ENCODE assay signal across 19 mouse cellular contexts in the genomic region with DNA sequence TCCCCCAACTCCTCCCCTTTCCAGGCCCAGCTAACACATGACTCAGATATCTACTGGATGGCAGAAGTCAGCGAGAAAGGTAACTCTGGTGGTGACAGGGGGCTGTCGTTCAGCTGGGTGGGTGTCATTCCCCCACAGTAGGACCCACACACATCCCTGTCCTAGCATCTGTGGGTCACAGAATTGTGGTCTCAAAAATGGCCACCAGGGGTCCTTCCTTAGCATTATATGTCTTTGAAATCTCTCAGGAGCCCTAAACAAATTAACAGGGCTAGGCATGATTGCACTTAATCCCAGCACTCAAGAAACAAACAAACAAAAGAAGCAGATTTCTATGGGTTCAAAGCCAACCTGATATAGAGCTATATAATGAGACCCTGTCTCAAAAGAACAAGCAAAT. TPM values are rescaled to one million over a fixed set of nuclear protein-coding genes. Genes with fewer than 3 reads are reported as not detected.
A peak's percentile ranks its signal among the peaks of the same experiment; 100 is the strongest.
DNase-seq lines count a peak whose midpoint lies in the region; ATAC-seq and TF ChIP-seq lines count a peak whose summit lies in the region.
"Had no signal": no experiment of that assay in that cellular context is flagged by ENCODE, and none has a peak within 500 bp of the region (broad histone marks: within the 10 kb centered on the region; RNA-seq: fewer than 3 reads in every experiment).

No protein-coding gene starts in this region.

- no peak for ATAC-seq in kidney, embryonic 14.5 days (ENCODE audit: low FRiP score, low TSS enrichment)
- ATAC-seq: forebrain, embryonic 14.5 days had no signal

- no peaks in the 10 kb centered on the region for H3K9me3 ChIP-seq in kidney, embryonic 14.5 days (ENCODE audit: control insufficient read depth, low read length)
- H3K9me3 ChIP-seq: G1E; heart, embryonic 13.5 days; hindbrain, embryonic 15.5 days had no signal

- H3K27me3 ChIP-seq in kidney, adult 2 months (replicated peaks; ENCODE audit: control insufficient read depth, insufficient read depth, low read length), result no peaks in the 10 kb centered on the region
- no peaks in the 10 kb centered on the region for H3K27me3 ChIP-seq in kidney, embryonic 14.5 days (ENCODE audit: control insufficient read depth, insufficient read depth, low read length)
- no peaks in the 10 kb centered on the region for H3K27me3 ChIP-seq in thymus, adult 2 months (ENCODE audit: control insufficient read depth, insufficient read depth, low read length)
- H3K27me3 ChIP-seq: heart, embryonic 13.5 days; hindbrain, embryonic 15.5 days had no signal

- H3K9ac ChIP-seq in kidney, embryonic 14.5 days (ENCODE audit: low read depth, low read length), result no peak overlapping the region
- H3K9ac ChIP-seq: heart, embryonic 13.5 days; hindbrain, embryonic 15.5 days had no signal

- DNase-seq in kidney, adult 2 months, result no peak
- DNase-seq in thymus, adult 2 months, result peak; percentile 37
- no peak for DNase-seq in thymus, postnatal 0 days (ENCODE audit: low spot score)
- DNase-seq in T-cell, adult 2 months (ENCODE audit: low spot score), result peak; percentile 20
- peak; percentile 48 for DNase-seq in thymus, postnatal 4 days
- DNase-seq in right cerebral cortex, adult 18-20 months, result no peak
- DNase-seq in spleen, postnatal 4 days (ENCODE audit: low spot score in 2 of 2), result no peak
- DNase-seq: cerebellum, postnatal 25 days; gastrocnemius, postnatal 14 days; kidney, postnatal 4 days had no signal

- H3K4me3 ChIP-seq in kidney, adult 2 months (ENCODE audit: insufficient read depth, low read depth, low read length), result no peak overlapping the region
- no peak overlapping the region for H3K4me3 ChIP-seq in kidney, embryonic 14.5 days (ENCODE audit: low read length)
- no peak overlapping the region for H3K4me3 ChIP-seq in thymus, adult 2 months (ENCODE audit: control insufficient read depth, insufficient read depth, low read length)
- H3K4me3 ChIP-seq: heart, embryonic 13.5 days; hindbrain, embryonic 15.5 days had no signal

- no peak overlapping the region for H3K4me2 ChIP-seq in kidney, embryonic 14.5 days (replicated peaks; ENCODE audit: low read depth, low read length)
- H3K4me2 ChIP-seq: heart, embryonic 13.5 days; hindbrain, embryonic 15.5 days had no signal

- no peak for TF ChIP-seq POLR2A in kidney, adult 2 months (IDR thresholded peaks at IDR 0.05; ENCODE audit: low read depth, low read length)
- TF ChIP-seq POLR2A in thymus, adult 2 months (IDR thresholded peaks at IDR 0.05; ENCODE audit: control insufficient read depth, extremely low read depth, insufficient read depth, low read length, poor library complexity), result no peak

- H3K36me3 ChIP-seq in kidney, adult 2 months (ENCODE audit: control insufficient read depth, insufficient read depth, low read length), result no peaks in the 10 kb centered on the region
- H3K36me3 ChIP-seq in kidney, embryonic 14.5 days (ENCODE audit: control insufficient read depth, insufficient read depth, low read length), result peaks cover 31% of the 10 kb centered on the region
- H3K36me3 ChIP-seq in thymus, adult 2 months (ENCODE audit: control insufficient read depth, insufficient read depth, low read length), result no peaks in the 10 kb centered on the region
- H3K36me3 ChIP-seq: G1E; hindbrain, embryonic 15.5 days had no signal

- TF ChIP-seq CTCF in kidney, adult 2 months (conservative IDR thresholded peaks at IDR 0.05; ENCODE audit: insufficient read depth, insufficient read length, low read depth, low read length), result 0 out of 2 replicates have a peak, but pooled peaks have one; percentile 13
- TF ChIP-seq CTCF in thymus, adult 2 months (IDR thresholded peaks at IDR 0.05; ENCODE audit: borderline replicate concordance, control insufficient read depth, extremely low read depth, insufficient read depth, low read length, poor library complexity), result 0 out of 2 replicates have a peak, but pooled peaks have one; percentile 26

- 91% methylated on average over 2 of the region's 2 CpGs for WGBS in kidney, adult 2 months
- WGBS in kidney, embryonic 14.5 days, result 100% methylated on average over 2 of the region's 2 CpGs
- 69% methylated on average over 2 of the region's 2 CpGs for WGBS in thymus, adult 2 months

- no peaks in the 10 kb centered on the region for H3K4me1 ChIP-seq in kidney, adult 2 months (ENCODE audit: control insufficient read depth, insufficient read depth, low read length)
- H3K4me1 ChIP-seq in kidney, embryonic 14.5 days (ENCODE audit: control insufficient read depth, insufficient read depth, low read length), result no peaks in the 10 kb centered on the region
- H3K4me1 ChIP-seq in thymus, adult 2 months (replicated peaks; ENCODE audit: control insufficient read depth, insufficient read depth, low read length), result peaks cover 17% of the 10 kb centered on the region
- H3K4me1 ChIP-seq: heart, embryonic 13.5 days; hindbrain, embryonic 15.5 days had no signal

- no peak overlapping the region for H3K27ac ChIP-seq in kidney, adult 2 months (ENCODE audit: insufficient read depth, low read depth, low read length)
- no peak overlapping the region for H3K27ac ChIP-seq in kidney, embryonic 14.5 days (ENCODE audit: low read depth, low read length)
- no peak overlapping the region for H3K27ac ChIP-seq in thymus, adult 2 months (ENCODE audit: control insufficient read depth, insufficient read depth, low read length)
- H3K27ac ChIP-seq: heart, embryonic 13.5 days; hindbrain, embryonic 15.5 days; macrophage had no signal

RNA-seq across cellular contexts. Expression of a gene that starts 28.1 kb away (rescaled TPM):
- 34.0 and 102 TPM in 2 replicates for polyA plus RNA-seq in kidney, adult 2 months (2012; rRNA removed)
- polyA plus RNA-seq in kidney, embryonic 14.5 days (2014; fragmentation: Nextera tagmentation; extraction: Ambion mirVana), result 11.5 and 11.6 TPM in 2 replicates
- polyA plus RNA-seq in thymus, adult 2 months (2012; rRNA removed), result 69.5 and 76.2 TPM in 2 replicates
- polyA plus RNA-seq in thymus, postnatal 0 days (2015; fragmentation: Nextera tagmentation; extraction: Ambion mirVana), result 11.8 and 15.3 TPM in 2 replicates

RNA-seq across cellular contexts. Expression of a gene that starts 34.5 kb away (rescaled TPM):
- 5.0 and 5.5 TPM in 2 replicates for polyA plus RNA-seq in kidney, adult 2 months (2012; rRNA removed)
- polyA plus RNA-seq in kidney, embryonic 14.5 days (2014; fragmentation: Nextera tagmentation; extraction: Ambion mirVana), result 18.2 and 21.1 TPM in 2 replicates
- 8.0 and 8.2 TPM in 2 replicates for polyA plus RNA-seq in thymus, adult 2 months (2012; rRNA removed)
- 7.7 and 8.6 TPM in 2 replicates for polyA plus RNA-seq in thymus, postnatal 0 days (2015; fragmentation: Nextera tagmentation; extraction: Ambion mirVana)
- polyA plus RNA-seq: G1E, macrophage had no signal

RNA-seq across cellular contexts. Expression of a gene that starts 44.8 kb away (rescaled TPM):
- polyA plus RNA-seq in kidney, adult 2 months (2012; rRNA removed), result not detected in 2 replicates
- polyA plus RNA-seq in kidney, embryonic 14.5 days (2014; fragmentation: Nextera tagmentation; extraction: Ambion mirVana), result not detected in 2 replicates
- not detected in 2 replicates for polyA plus RNA-seq in thymus, adult 2 months (2012; rRNA removed)
- polyA plus RNA-seq in thymus, postnatal 0 days (2015; fragmentation: Nextera tagmentation; extraction: Ambion mirVana), result not detected in 2 replicates
- polyA plus RNA-seq: brain, embryonic 14.5 days; embryonic facial prominence, embryonic 14.5 days; forebrain, embryonic 14.5 days; G1E; heart, embryonic 13.5 days; hindbrain, embryonic 15.5 days; macrophage; testis, adult 2 months had no signal

RNA-seq across cellular contexts. Expression of a gene that starts 58.0 kb away (rescaled TPM):
- 68.7 and 81.7 TPM in 2 replicates for polyA plus RNA-seq in kidney, adult 2 months (2012; rRNA removed)
- 31.5 and 88.4 TPM in 2 replicates for polyA plus RNA-seq in kidney, embryonic 14.5 days (2014; fragmentation: Nextera tagmentation; extraction: Ambion mirVana)
- 23.5 TPM in 2 replicates for polyA plus RNA-seq in thymus, adult 2 months (2012; rRNA removed)
- 22.8 and 25.7 TPM in 2 replicates for polyA plus RNA-seq in thymus, postnatal 0 days (2015; fragmentation: Nextera tagmentation; extraction: Ambion mirVana)
- polyA plus RNA-seq: G1E had no signal

Comparison
In these comparisons a context has a peak if more than half of its experiments do, and no peak if none do; other contexts are left out.
1. DNase-seq: peak in thymus, adult 2 months (single experiment), T-cell, adult 2 months (single experiment) and thymus, postnatal 4 days (single experiment); none in kidney, adult 2 months (single experiment), thymus, postnatal 0 days (single experiment), right cerebral cortex, adult 18-20 months (single experiment) and spleen, postnatal 4 days (0 of 2).